ENCODE assay signal across 18 mouse cellular contexts in genomic region chr14:43278146-43278545, GRCm38 (mm10). TPM values are rescaled to one million over a fixed set of nuclear protein-coding genes. Genes with fewer than 3 reads are reported as not detected.
"Had no signal": no experiment of that assay in that cellular context is flagged by ENCODE, and none has a peak within 500 bp of the region (broad histone marks: within the 10 kb centered on the region; RNA-seq: fewer than 3 reads in every experiment).

No protein-coding gene starts in this region.

RNA-seq across cellular contexts. Expression of gene Gm9732, which starts 3.3 kb away (rescaled TPM):
- total RNA-seq: megakaryocyte, adult 5-6 weeks; megakaryocyte-erythroid progenitor cell, adult 5-6 weeks had no signal
- polyA plus RNA-seq: liver, embryonic 16.5 days; lung, embryonic 14.5 days; lung, embryonic 16.5 days; midbrain, embryonic 10.5 days; midbrain, embryonic 12.5 days; midbrain, embryonic 14.5 days; midbrain, embryonic 16.5 days; neural tube, embryonic 11.5 days; neural tube, embryonic 15.5 days; small intestine, adult 2 months; stomach, embryonic 14.5 days; stomach, embryonic 16.5 days; thymus, postnatal 0 days; urinary bladder, adult 2 months had no signal

RNA-seq across cellular contexts. Expression of gene Gm8127, which starts 15.5 kb away (rescaled TPM):
- total RNA-seq: megakaryocyte, adult 5-6 weeks; megakaryocyte-erythroid progenitor cell, adult 5-6 weeks had no signal
- polyA plus RNA-seq: liver, embryonic 16.5 days; lung, embryonic 14.5 days; lung, embryonic 16.5 days; midbrain, embryonic 10.5 days; midbrain, embryonic 12.5 days; midbrain, embryonic 14.5 days; midbrain, embryonic 16.5 days; myocyte; neural tube, embryonic 11.5 days; neural tube, embryonic 13.5 days; neural tube, embryonic 15.5 days; small intestine, adult 2 months; stomach, embryonic 14.5 days; stomach, embryonic 16.5 days; thymus, postnatal 0 days; urinary bladder, adult 2 months had no signal

RNA-seq across cellular contexts. Expression of gene Gm8126, which starts 19.7 kb away (rescaled TPM):
- total RNA-seq: megakaryocyte, adult 5-6 weeks; megakaryocyte-erythroid progenitor cell, adult 5-6 weeks had no signal
- polyA plus RNA-seq: liver, embryonic 16.5 days; lung, embryonic 16.5 days; midbrain, embryonic 10.5 days; midbrain, embryonic 12.5 days; midbrain, embryonic 14.5 days; midbrain, embryonic 16.5 days; neural tube, embryonic 11.5 days; neural tube, embryonic 13.5 days; neural tube, embryonic 15.5 days; small intestine, adult 2 months; stomach, embryonic 14.5 days; stomach, embryonic 16.5 days; urinary bladder, adult 2 months had no signal

RNA-seq across cellular contexts. Expression of gene Gm8122, which starts 43.0 kb away (rescaled TPM):
- total RNA-seq: megakaryocyte, adult 5-6 weeks; megakaryocyte-erythroid progenitor cell, adult 5-6 weeks had no signal
- polyA plus RNA-seq: liver, embryonic 16.5 days; lung, embryonic 14.5 days; lung, embryonic 16.5 days; midbrain, embryonic 10.5 days; midbrain, embryonic 12.5 days; midbrain, embryonic 14.5 days; midbrain, embryonic 16.5 days; myocyte; neural tube, embryonic 11.5 days; neural tube, embryonic 13.5 days; neural tube, embryonic 15.5 days; small intestine, adult 2 months; stomach, embryonic 14.5 days; stomach, embryonic 16.5 days; thymus, postnatal 0 days; urinary bladder, adult 2 months had no signal
